Mouse (Mus musculus) testis, adult 2 months (tissue): ENCODE results near the gene Tnrc6c.

ENCODE experiments used
- CTCF ChIP-seq: fragments of 200-500 bp; IDR thresholded peaks from 2 replicates; pipeline ENCODE4 v1.5.1; 2012; ENCODE audit warnings: low read depth, mild to moderate bottlenecking, inconsistent platforms, low read length, moderate library complexity; ENCODE audit not compliant: control insufficient read depth, insufficient read depth, insufficient replicate concordance
- POLR2A ChIP-seq: fragments of 200-500 bp; IDR thresholded peaks from 2 replicates; pipeline ENCODE4 v1.6.1; 2012; ENCODE audit warnings: low read depth, mild to moderate bottlenecking, inconsistent platforms, low read length, moderate library complexity; ENCODE audit not compliant: control insufficient read depth

DNA sequence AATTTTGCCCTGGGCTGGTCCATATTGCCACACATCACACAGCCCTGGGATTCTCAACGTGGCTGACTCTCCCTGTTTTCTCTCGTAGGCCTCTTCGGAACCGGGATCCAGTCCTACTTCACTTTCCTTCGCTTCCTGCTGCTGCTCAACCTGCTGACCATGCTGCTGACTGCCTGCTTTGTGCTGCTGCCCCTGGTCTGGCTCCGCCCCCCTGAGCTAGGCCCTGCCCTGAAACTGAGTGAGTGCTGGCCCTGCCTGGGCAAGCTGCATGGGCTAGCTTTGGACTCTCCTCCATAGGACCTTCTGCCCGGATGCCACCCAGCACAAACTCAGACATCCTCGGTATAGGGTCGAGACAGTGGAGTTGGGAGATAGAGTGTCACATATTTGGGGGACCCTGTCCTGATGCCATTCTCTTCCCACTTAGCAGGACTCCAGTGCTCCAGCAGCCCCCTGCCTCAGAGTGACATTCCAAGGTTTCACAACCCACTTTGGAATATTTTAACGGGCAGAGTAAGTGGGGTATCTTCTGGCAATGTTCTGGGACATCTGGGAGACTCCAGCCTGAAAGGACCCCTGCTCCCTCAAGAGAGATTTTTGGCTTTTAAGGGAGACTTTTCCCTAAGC is 129.7 kb downstream of the Tnrc6c start:
- no peak for TF ChIP-seq CTCF
- TF ChIP-seq POLR2A = no peak
